Mouse (Mus musculus): ENCODE measurements around the gene Cul4a.

- TF ChIP-seq CTCF (IDR thresholded peaks at IDR 0.05; ENCODE audit: low read depth, low read length) = no peak
- no peak for TF ChIP-seq POLR2A (IDR thresholded peaks at IDR 0.05; ENCODE audit: extremely low read depth, insufficient read depth, low read length)
These were observed 42.3 kb upstream of the Cul4a start for GRCm38 (mm10) chr8:13063112-13063511.
